Mouse (Mus musculus) ES-Bruce4 (cell line): ENCODE data around the gene Olfr1360.
"Not testable (repeated sequence)": the region's sequence is repeated elsewhere in the genome, so short reads cannot be mapped to it uniquely, and the experiment has no call there.

Experiments
- CTCF ChIP-seq: IDR thresholded peaks from one replicate; pipeline ENCODE4 v1.8.1; 2011; ENCODE audit warnings: low read depth, low read length
- EP300 ChIP-seq: IDR thresholded peaks from 2 replicates; pipeline ENCODE4 v1.6.1; 2011; ENCODE audit warnings: low read depth, low read length; ENCODE audit not compliant: insufficient read depth

GRCm38 (mm10) chr13:21721107-21721756 is 44.0 kb upstream of the Olfr1360 start:
- not testable (repeated sequence) for TF ChIP-seq CTCF, EP300
